Mouse (Mus musculus) adrenal gland, postnatal 10 days (tissue): ENCODE data around the gene Ptgfrn. TPM values are rescaled to one million over a fixed set of nuclear protein-coding genes. Genes with fewer than 3 reads are reported as not detected.

Source experiments
- DNase-seq: peaks from one replicate; pipeline ENCODE4 v3.0.0; 2021; ENCODE audit warnings: mixed read lengths
- total RNA-seq, 2 experiments: library from RNA; stranded (reverse); gene quantifications; 2 replicates each; pipeline ENCODE4 v1.2.3; 2021

The Ptgfrn gene
- total RNA-seq, 2 experiments from 2014 or later = 35.7 to 35.8 TPM

- peak; percentile 70 for DNase-seq
Observed at GRCm38 (mm10) chr3:101078344-101078743, 31.7 kb downstream of the Ptgfrn start.

GRCm38 (mm10) chr3:101077710-101078100, 32.4 kb downstream of the Ptgfrn start:
- DNase-seq = peak; percentile 62

- peak; percentile 38 for DNase-seq
Observed at GRCm38 (mm10) chr3:101076966-101077709, 32.9 kb downstream of the Ptgfrn start.

DNA sequence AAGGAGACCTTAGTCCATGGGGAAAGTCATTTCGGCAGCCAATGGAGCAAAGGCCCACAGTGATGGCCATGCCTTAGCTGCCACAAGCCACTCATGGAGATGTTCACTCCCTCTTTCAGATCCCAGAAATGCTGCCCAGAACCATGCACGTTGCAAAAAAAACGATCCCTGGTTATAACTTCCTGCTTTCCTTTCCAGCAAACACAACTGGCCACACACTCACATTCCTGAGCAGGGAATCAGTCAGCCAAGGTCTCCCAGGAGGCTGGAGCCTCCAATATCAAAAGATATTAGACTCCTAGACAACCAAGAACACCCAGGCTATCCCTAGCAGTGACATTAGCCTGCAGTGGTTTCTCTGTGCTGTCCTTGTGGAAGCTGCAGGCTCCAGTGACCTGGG, 34.2 kb downstream of the Ptgfrn start:
- peak; percentile 46 for DNase-seq

DNA sequence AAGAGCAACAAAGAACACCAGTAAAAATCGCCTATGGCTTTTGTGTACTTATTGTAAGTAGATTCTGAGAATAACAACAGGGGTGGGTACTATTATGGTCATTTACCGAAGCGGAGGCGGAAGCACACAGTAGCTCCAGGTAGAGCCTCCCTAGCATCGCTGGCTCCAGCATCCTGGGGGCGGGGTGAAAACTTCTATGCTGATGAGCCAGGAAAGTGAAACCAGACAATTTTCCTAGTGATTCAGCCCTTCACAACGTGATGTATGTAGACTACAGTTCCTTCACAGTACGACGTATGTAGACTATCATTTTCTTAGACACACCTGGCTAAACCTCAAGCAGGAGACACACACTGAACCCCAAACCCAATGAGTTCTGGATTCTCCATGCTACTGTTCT, 36.7 kb downstream of the Ptgfrn start:
- DNase-seq = no peak

DNA sequence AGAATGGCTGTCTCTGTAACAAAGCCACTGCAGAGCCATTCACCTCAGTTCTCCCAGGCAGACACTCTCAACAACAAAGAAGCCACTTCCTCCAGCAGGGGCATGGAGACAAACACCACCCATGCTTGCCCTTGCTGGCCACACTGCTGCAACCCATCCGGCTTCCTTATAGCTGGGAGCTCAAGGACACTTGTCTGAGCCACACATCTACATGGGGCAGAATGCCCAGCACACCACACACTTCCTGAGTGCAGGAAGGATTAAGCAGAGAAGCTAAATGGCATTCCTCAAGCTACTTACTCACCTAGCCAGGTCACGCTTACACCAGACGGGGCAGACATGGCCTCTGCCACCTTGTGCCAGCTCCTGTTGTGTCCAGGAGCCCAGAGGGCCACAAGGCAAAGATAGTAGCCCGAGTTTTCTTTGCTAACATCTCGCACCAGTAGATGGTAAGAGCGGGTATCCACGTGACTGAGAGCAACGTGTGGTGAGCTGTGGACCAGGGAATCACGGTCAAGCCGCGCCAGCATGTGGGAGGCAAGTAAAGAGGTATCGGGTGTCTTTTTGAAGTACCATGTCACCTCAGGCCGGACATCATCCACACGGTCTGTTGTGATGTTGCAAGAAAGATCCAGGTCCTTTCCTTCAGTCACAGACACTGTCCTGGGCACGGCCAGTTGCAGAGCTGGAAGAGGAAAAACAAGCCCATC, 37.4 kb downstream of the Ptgfrn start:
- DNase-seq = peak; percentile 28

DNA sequence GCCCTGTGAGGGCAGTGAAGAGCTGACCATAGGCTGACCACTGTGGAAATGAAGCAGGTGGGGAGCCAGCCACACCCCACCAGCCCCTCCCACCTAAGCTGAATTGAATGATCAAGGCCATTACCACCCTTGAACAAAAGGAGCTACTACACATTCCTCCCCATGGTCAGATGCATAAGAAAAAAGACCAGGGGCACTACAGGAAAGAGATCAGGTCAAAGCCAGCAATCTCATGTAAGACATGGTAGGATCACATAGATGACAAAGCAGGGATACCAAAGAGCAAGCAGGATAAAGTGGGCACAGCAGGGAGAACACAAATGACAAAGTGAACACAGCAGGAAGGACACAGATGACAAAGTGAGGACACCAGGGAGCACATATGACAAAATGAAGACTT, 38.5 kb downstream of the Ptgfrn start:
- no peak for DNase-seq

DNA sequence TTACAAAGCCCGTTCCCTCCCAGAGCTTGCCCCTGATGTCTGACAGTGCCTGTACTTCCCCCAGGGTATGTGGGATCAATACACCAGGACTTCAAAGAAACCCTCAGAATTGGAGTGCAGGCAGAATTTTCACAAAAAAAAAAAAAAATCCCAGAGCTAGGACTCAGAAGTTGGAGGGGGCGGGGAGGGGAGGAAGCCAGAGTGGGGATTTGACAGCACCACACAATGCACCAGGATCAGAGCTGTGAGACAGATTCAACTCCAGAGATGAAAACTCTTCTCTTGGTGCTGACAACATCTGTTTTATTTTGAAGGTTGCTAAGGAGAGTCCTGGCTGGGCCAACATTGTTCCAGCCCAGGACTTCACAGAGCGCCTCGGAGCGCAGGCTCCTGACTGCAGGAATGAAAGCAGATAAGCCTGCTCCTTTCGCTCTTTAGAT, 39.3 kb downstream of the Ptgfrn start:
- no peak for DNase-seq

- DNase-seq = peak; percentile 68
Observed at GRCm38 (mm10) chr3:101070230-101070795, 39.8 kb downstream of the Ptgfrn start.

DNA sequence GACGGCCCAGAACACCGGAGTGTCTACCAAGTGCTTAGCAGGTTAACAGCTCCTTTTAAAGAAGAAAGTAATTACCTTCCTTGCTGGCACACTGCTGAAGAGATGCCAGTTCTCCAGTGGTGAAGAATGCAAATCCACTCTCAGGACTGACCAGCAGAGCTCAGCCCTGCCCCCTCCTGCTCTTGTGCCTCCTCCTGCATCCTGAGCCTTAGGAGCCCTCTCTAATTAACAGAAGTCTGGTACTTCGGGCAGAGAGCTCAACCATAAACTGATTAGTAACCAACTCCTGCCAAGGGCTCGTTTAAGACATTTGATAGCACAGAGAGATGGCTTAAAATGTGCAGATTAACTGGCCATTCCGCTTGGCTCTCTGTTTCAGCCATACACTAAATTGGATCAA, 41.4 kb downstream of the Ptgfrn start:
- DNase-seq = no peak

- DNase-seq = no peak
Observed at GRCm38 (mm10) chr3:101066175-101066574, 43.9 kb downstream of the Ptgfrn start.

DNA sequence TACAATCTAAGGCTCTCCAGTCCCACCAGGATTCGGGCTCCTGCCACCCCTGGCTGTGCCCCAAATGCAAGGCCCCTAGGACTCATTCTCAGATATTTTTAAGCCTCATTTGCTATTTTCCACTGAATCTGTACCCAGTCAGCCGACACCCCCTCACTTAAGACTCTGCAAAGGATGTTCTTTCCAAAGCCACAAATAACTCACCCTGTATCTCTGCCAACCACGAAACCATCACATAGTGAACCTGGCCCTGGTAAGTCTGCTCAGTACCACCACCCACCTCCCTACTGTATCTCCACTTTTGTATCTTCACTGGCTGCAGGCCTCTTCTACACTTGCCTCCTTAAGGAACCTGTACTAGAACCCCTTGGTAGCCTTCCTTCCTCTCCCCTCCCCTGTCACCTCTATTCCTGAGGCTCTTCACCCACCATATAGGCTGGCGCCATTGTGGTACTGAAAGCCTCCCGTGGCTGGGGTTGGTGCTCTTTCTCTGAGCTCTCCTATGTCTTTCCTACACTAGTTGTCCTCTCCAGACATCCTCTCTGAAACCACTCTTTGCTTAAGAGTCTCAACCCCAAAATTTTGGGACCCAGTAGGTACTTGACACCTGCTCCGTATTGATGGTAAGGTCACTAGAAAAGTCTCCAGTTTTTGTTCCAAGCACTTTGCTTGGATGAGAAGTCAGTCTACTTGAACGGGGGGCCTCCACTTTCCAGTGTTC, 48.1 kb downstream of the Ptgfrn start:
- no peak for DNase-seq

DNA sequence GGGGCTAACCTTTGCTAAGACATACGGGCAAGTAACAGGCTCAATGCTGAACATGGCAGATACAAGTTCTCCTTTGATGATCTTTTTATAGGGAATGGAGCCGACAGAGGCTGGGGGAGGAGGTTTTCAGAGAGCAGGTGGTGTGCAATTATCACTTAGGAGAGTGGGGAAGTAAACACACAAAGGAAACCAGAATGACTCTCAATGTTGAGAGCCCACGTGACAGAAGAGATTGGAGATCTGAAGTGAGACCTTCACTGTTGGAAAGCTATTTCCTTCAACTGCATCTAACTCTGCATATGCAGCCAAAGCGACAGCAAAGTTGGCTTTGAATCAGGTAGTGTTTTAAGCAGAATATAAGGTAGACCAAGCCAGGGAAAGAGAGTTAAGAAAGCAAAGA, 50.9 kb downstream of the Ptgfrn start:
- no peak for DNase-seq

DNA sequence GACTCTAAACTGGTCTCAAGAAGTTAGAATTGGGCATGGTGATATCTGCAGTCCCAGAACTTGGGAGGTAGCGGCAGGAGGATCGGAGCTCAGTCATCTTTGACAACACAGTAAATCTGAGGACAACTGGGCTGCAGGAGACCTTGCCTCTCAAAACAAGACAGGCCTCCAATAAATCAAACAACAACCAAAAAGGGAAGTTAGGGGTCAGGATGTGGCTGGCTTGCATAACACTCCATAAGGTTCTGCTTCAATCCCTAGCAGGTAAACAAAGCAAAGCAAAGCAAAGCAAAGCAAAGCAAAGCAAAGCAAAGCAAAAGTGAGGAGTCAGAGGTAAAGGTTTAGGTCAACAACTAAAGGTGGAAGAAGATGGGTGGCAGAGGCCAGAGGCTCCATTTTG, 51.9 kb downstream of the Ptgfrn start:
- DNase-seq = no peak

GRCm38 (mm10) chr3:101055216-101055615, 54.9 kb downstream of the Ptgfrn start:
- no peak for DNase-seq

- DNase-seq = peak; percentile 38
Observed at GRCm38 (mm10) chr3:101051601-101052000, 58.5 kb downstream of the Ptgfrn start.

- no peak for DNase-seq
Observed at GRCm38 (mm10) chr3:101049997-101050396, 60.1 kb downstream of the Ptgfrn start.

GRCm38 (mm10) chr3:101048781-101049180, 61.3 kb downstream of the Ptgfrn start:
- no peak for DNase-seq

- peak; percentile 89 for DNase-seq
Observed at GRCm38 (mm10) chr3:101047586-101048275, 62.3 kb downstream of the Ptgfrn start.

GRCm38 (mm10) chr3:101045431-101045830, 64.6 kb downstream of the Ptgfrn start:
- DNase-seq = peak; percentile 71

GRCm38 (mm10) chr3:101044686-101045085, 65.4 kb downstream of the Ptgfrn start:
- no peak for DNase-seq

GRCm38 (mm10) chr3:101041997-101042396, 68.1 kb downstream of the Ptgfrn start:
- DNase-seq = no peak
